Mouse (Mus musculus): Measurements from ENCODE around the gene Gstp3. TPM values are rescaled to one million over a fixed set of nuclear protein-coding genes. Genes with fewer than 3 reads are reported as not detected.
"Not testable (repeated sequence)": the region's sequence is repeated elsewhere in the genome, so short reads cannot be mapped to it uniquely, and the experiment has no call there.

The Gstp3 gene
- total RNA-seq, 1 experiment from 2014 or later: 5.8 TPM

GRCm38 (mm10) chr19:4068717-4069410 lies 9.5 kb upstream of the Gstp3 start:
- no peak for ATAC-seq (replicated peaks; ENCODE audit: insufficient number of reproducible peaks, low FRiP score, low TSS enrichment, poor library complexity, severe bottlenecking)

GRCm38 (mm10) chr19:4068242-4068641 lies 8.9 kb upstream of the Gstp3 start:
- ATAC-seq (replicated peaks; ENCODE audit: insufficient number of reproducible peaks, low FRiP score, low TSS enrichment, poor library complexity, severe bottlenecking): not testable (repeated sequence)

GRCm38 (mm10) chr19:4066877-4067276 lies 7.5 kb upstream of the Gstp3 start:
- ATAC-seq (replicated peaks; ENCODE audit: insufficient number of reproducible peaks, low FRiP score, low TSS enrichment, poor library complexity, severe bottlenecking): no peak

GRCm38 (mm10) chr19:4066280-4066679 lies 6.9 kb upstream of the Gstp3 start:
- no peak for ATAC-seq (replicated peaks; ENCODE audit: insufficient number of reproducible peaks, low FRiP score, low TSS enrichment, poor library complexity, severe bottlenecking)

GRCm38 (mm10) chr19:4064501-4064900 lies 5.1 kb upstream of the Gstp3 start:
- ATAC-seq (replicated peaks; ENCODE audit: insufficient number of reproducible peaks, low FRiP score, low TSS enrichment, poor library complexity, severe bottlenecking): not testable (repeated sequence)

- not testable (repeated sequence) for ATAC-seq (replicated peaks; ENCODE audit: insufficient number of reproducible peaks, low FRiP score, low TSS enrichment, poor library complexity, severe bottlenecking)
Observed at GRCm38 (mm10) chr19:4063357-4063756, 4.0 kb upstream of the Gstp3 start.

- peak; percentile 53 for ATAC-seq (replicated peaks; ENCODE audit: insufficient number of reproducible peaks, low FRiP score, low TSS enrichment, poor library complexity, severe bottlenecking)
Observed at GRCm38 (mm10) chr19:4060899-4061465, 1.6 kb upstream of the Gstp3 start.

GRCm38 (mm10) chr19:4060044-4060898 lies 902 bp upstream of the Gstp3 start:
- ATAC-seq (replicated peaks; ENCODE audit: insufficient number of reproducible peaks, low FRiP score, low TSS enrichment, poor library complexity, severe bottlenecking): 0 out of 2 replicates have a peak, but pooled peaks have one; percentile 28

GRCm38 (mm10) chr19:4058581-4058980 lies 788 bp downstream of the Gstp3 start:
- no peak for ATAC-seq (replicated peaks; ENCODE audit: insufficient number of reproducible peaks, low FRiP score, low TSS enrichment, poor library complexity, severe bottlenecking)

- no peak for ATAC-seq (replicated peaks; ENCODE audit: insufficient number of reproducible peaks, low FRiP score, low TSS enrichment, poor library complexity, severe bottlenecking)
Observed at GRCm38 (mm10) chr19:4057962-4058361, 1.4 kb downstream of the Gstp3 start.

- ATAC-seq (replicated peaks; ENCODE audit: insufficient number of reproducible peaks, low FRiP score, low TSS enrichment, poor library complexity, severe bottlenecking): no peak
Observed at GRCm38 (mm10) chr19:4057389-4057788, 2.0 kb downstream of the Gstp3 start.

GRCm38 (mm10) chr19:4056727-4057126 lies 2.6 kb downstream of the Gstp3 start:
- no peak for ATAC-seq (replicated peaks; ENCODE audit: insufficient number of reproducible peaks, low FRiP score, low TSS enrichment, poor library complexity, severe bottlenecking)

GRCm38 (mm10) chr19:4055947-4056693 lies 3.2 kb downstream of the Gstp3 start:
- ATAC-seq (replicated peaks; ENCODE audit: insufficient number of reproducible peaks, low FRiP score, low TSS enrichment, poor library complexity, severe bottlenecking): no peak

- no peak for ATAC-seq (replicated peaks; ENCODE audit: insufficient number of reproducible peaks, low FRiP score, low TSS enrichment, poor library complexity, severe bottlenecking)
Observed at GRCm38 (mm10) chr19:4055216-4055946, 4.0 kb downstream of the Gstp3 start.

- ATAC-seq (replicated peaks; ENCODE audit: insufficient number of reproducible peaks, low FRiP score, low TSS enrichment, poor library complexity, severe bottlenecking): no peak
Observed at GRCm38 (mm10) chr19:4054613-4055012, 4.8 kb downstream of the Gstp3 start.

GRCm38 (mm10) chr19:4052516-4053030 lies 6.8 kb downstream of the Gstp3 start:
- ATAC-seq (replicated peaks; ENCODE audit: insufficient number of reproducible peaks, low FRiP score, low TSS enrichment, poor library complexity, severe bottlenecking): no peak

GRCm38 (mm10) chr19:4051741-4052515 lies 7.4 kb downstream of the Gstp3 start:
- ATAC-seq (replicated peaks; ENCODE audit: insufficient number of reproducible peaks, low FRiP score, low TSS enrichment, poor library complexity, severe bottlenecking): no peak

Data from monocyte, adult 5-6 weeks (primary cell).